8 mouse cellular contexts compared by ENCODE assay signal in the genomic region with DNA sequence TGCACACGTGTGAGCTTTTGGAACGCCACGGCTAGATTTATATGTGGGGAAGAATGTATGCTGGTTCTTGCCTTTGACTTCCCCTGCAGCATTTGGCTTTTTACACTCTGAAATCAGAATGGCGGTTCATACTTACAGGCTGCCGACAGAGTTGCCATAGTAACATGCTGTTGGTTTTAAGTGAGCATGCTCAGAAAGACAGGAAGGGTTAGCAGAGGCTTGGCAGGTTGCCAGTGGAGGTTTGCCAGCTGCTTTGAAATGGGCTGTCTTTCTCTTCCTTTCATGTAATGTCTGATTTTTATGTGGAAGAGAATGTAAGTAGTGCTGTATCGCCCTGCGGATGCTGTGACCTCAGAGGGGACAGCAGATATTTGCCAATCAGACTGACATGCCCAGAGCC. TPM values are rescaled to one million over a fixed set of nuclear protein-coding genes. Genes with fewer than 3 reads are reported as not detected.
DNase-seq lines count a peak whose midpoint lies in the region; ATAC-seq lines count a peak whose summit lies in the region.

No protein-coding gene starts in this region.

- H3K9ac ChIP-seq in embryonic facial prominence, embryonic 11.5 days (replicated peaks; ENCODE audit: low read length): no peak overlapping the region

- H3K4me3 ChIP-seq in embryonic facial prominence, embryonic 11.5 days (ENCODE audit: low read depth, low read length): no peak overlapping the region
- 0 out of 2 replicates have a peak overlapping the region, but pooled peaks have one; percentile 16 for H3K4me3 ChIP-seq in midbrain, embryonic 10.5 days

- 55% methylated on average over 7 of the region's 7 CpGs for WGBS in embryonic facial prominence, embryonic 11.5 days
- WGBS in midbrain, embryonic 10.5 days: 73% methylated on average over 7 of the region's 7 CpGs

- H3K9me3 ChIP-seq in embryonic facial prominence, embryonic 11.5 days (replicated peaks; ENCODE audit: control insufficient read depth, low read length): no peaks in the 10 kb centered on the region
- H3K9me3 ChIP-seq in midbrain, embryonic 10.5 days (replicated peaks): no peaks in the 10 kb centered on the region; the same call in 1 of the 2 replicates

- peak; percentile 90 for ATAC-seq in embryonic facial prominence, embryonic 11.5 days (replicated peaks; ENCODE audit: insufficient number of reproducible peaks, low FRiP score, low TSS enrichment, low read depth)

- H3K4me1 ChIP-seq in embryonic facial prominence, embryonic 11.5 days (ENCODE audit: control insufficient read depth, insufficient read depth, low read length): peaks cover 2% of the 10 kb centered on the region; the same call in 1 of the 2 replicates
- H3K4me1 ChIP-seq in midbrain, embryonic 10.5 days: peaks cover 11% of the 10 kb centered on the region

- intact Hi-C loops in left cerebral cortex, postnatal 36 days (cut with DNase I): loop anchor here (2.0 kb wide), 1 partner anchor 33 kb away; the partner anchor contains the start of gene Arid4a

- no peak overlapping the region for H3K4me2 ChIP-seq in embryonic facial prominence, embryonic 11.5 days (ENCODE audit: low read depth, low read length)

- H3K36me3 ChIP-seq in embryonic facial prominence, embryonic 11.5 days (replicated peaks; ENCODE audit: control insufficient read depth, insufficient read depth, low read depth, low read length): peaks cover 7% of the 10 kb centered on the region
- peaks cover 32% of the 10 kb centered on the region for H3K36me3 ChIP-seq in midbrain, embryonic 10.5 days

- H3K27ac ChIP-seq in embryonic facial prominence, embryonic 11.5 days (replicated peaks; ENCODE audit: low read depth, low read length): peak overlapping the region; percentile 53
- H3K27ac ChIP-seq in midbrain, embryonic 10.5 days (replicated peaks): peak overlapping the region; percentile 78

- peak; percentile 93 for DNase-seq in adrenal gland, adult 8-10 months
- peak; percentile 93 for DNase-seq in embryonic facial prominence, embryonic 11.5 days (ENCODE audit: low spot score)
- DNase-seq in heart, adult 18-20 months: peak; percentile 95 to 96
- DNase-seq in kidney, adult 11 months: peak; percentile 92
- peak; percentile 92 to 95 for DNase-seq in left cerebral cortex, postnatal 36 days (ENCODE audit: low spot score in 2 of 2)
- DNase-seq in midbrain, embryonic 10.5 days (ENCODE audit: low spot score): peak; percentile 53
- DNase-seq in right cerebral cortex, postnatal 25 days: peak; percentile 92
- DNase-seq in urinary bladder, postnatal 36 days (ENCODE audit: low spot score in 2 of 2): peak; percentile 73 to 90

- H3K27me3 ChIP-seq in embryonic facial prominence, embryonic 11.5 days (ENCODE audit: control insufficient read depth, insufficient read depth, low read length): no peaks in the 10 kb centered on the region
- H3K27me3 ChIP-seq in midbrain, embryonic 10.5 days (ENCODE audit: low read depth, poor library complexity, severe bottlenecking): no peaks in the 10 kb centered on the region

RNA-seq across cellular contexts. Expression of gene Arid4a, which starts 32.3 kb away (rescaled TPM):
- 10 to 100 TPM; 20.6 to 32.2 (median 23.4) TPM for total RNA-seq in adrenal gland, adult 8-10 months (2022)
- polyA plus RNA-seq in embryonic facial prominence, embryonic 11.5 days (2014; fragmentation: Nextera tagmentation; extraction: Ambion mirVana): 30.3 and 33.9 TPM in 2 replicates
- 10 to 100 TPM; 11.1 to 12.2 TPM for total RNA-seq in heart, adult 18-20 months (2021)
- total RNA-seq in left cerebral cortex, postnatal 36 days (2021): 10 to 100 TPM; 32.0 to 36.5 TPM
- polyA plus RNA-seq in midbrain, embryonic 10.5 days (2016; fragmentation: Nextera tagmentation; extraction: Ambion mirVana): 25.5 and 26.6 TPM in 2 replicates
